ENCODE assay signal across 22 mouse cellular contexts in genomic region chr9:122814775-122815174, GRCm38 (mm10). TPM values are rescaled to one million over a fixed set of nuclear protein-coding genes. Genes with fewer than 3 reads are reported as not detected.
"Had no signal": no experiment of that assay in that cellular context is flagged by ENCODE, and none has a peak within 500 bp of the region (broad histone marks: within the 10 kb centered on the region; RNA-seq: fewer than 3 reads in every experiment).

No protein-coding gene starts in this region.

- DNase-seq: lung, adult 2 months; lung, postnatal 14 days; lung, postnatal 36 days; right cerebral cortex, postnatal 14 days; thymus, adult 2 months; thymus, postnatal 25 days; thymus, postnatal 4 days had no signal

- H3K9ac ChIP-seq: lung, embryonic 15.5 days; midbrain, embryonic 13.5 days; midbrain, embryonic 15.5 days; neural tube, embryonic 12.5 days; stomach, embryonic 15.5 days had no signal

- H3K9me3 ChIP-seq: lung, embryonic 15.5 days; megakaryocyte, embryonic 14.5 days; midbrain, embryonic 13.5 days; midbrain, embryonic 15.5 days; neural tube, embryonic 12.5 days; stomach, embryonic 15.5 days had no signal

- H3K27ac ChIP-seq: lung, embryonic 15.5 days; macrophage; midbrain, embryonic 13.5 days; midbrain, embryonic 15.5 days; neural tube, embryonic 12.5 days; stomach, embryonic 15.5 days; stomach, postnatal 0 days had no signal

- H3K36me3 ChIP-seq: stomach, embryonic 15.5 days had no signal

- H3K4me3 ChIP-seq: lung, embryonic 15.5 days; megakaryocyte, embryonic 14.5 days; midbrain, embryonic 13.5 days; midbrain, embryonic 15.5 days; neural tube, embryonic 12.5 days; stomach, embryonic 15.5 days had no signal

- ATAC-seq: lung, postnatal 0 days; midbrain, embryonic 13.5 days; midbrain, embryonic 15.5 days had no signal

- H3K27me3 ChIP-seq: lung, embryonic 15.5 days; megakaryocyte, embryonic 14.5 days; midbrain, embryonic 13.5 days; midbrain, embryonic 15.5 days; neural tube, embryonic 12.5 days; stomach, embryonic 15.5 days had no signal

- H3K4me2 ChIP-seq: lung, embryonic 15.5 days; midbrain, embryonic 11.5 days; midbrain, embryonic 13.5 days; midbrain, embryonic 15.5 days; neural tube, embryonic 12.5 days; stomach, embryonic 15.5 days had no signal

- H3K4me1 ChIP-seq: lung, embryonic 15.5 days; megakaryocyte, embryonic 14.5 days; midbrain, embryonic 13.5 days; midbrain, embryonic 15.5 days; neural tube, embryonic 12.5 days; stomach, embryonic 15.5 days had no signal

RNA-seq across cellular contexts. Expression of gene Gm35549, which starts 29.1 kb away (rescaled TPM):
- total RNA-seq: megakaryocyte progenitor cell, adult 5-6 weeks; midbrain, postnatal 0 days; monocyte, adult 5-6 weeks had no signal
- polyA plus RNA-seq: lung, adult 2 months; macrophage; spleen, adult 2 months; thymus, adult 2 months; urinary bladder, adult 2 months had no signal
